Mouse (Mus musculus) hindbrain, embryonic 14.5 days (tissue): ENCODE measurements at regions not wholly inside any gene's neighbourhood (a gene's known extent, or its start where the extent isn't known, plus 50 kb on each side); places are given as distances from the start of the nearest gene placed in this dataset. TPM values are rescaled to one million over a fixed set of nuclear protein-coding genes. Genes with fewer than 3 reads are reported as not detected.

Source experiments
- ATAC-seq: fragments of 200-750 bp; cut with Nextera tagmentation; 2 replicates; pipeline ENCODE4 v1.8.0; 2017; ENCODE audit warnings: moderate number of reproducible peaks, mild to moderate bottlenecking, moderate TSS enrichment, moderate library complexity; ENCODE audit not compliant: low FRiP score
- DNase-seq: peaks from one replicate; pipeline ENCODE4 v3.0.0-alpha.2; 2015; ENCODE audit warnings: low spot score
- H3K27ac ChIP-seq: fragments of 300-500 bp; sonication (generic); 2 replicates; pipeline ENCODE4 v1.5.1; 2014; ENCODE audit warnings: mild to moderate bottlenecking, moderate library complexity
- H3K27me3 ChIP-seq: fragments of 300-500 bp; sonication (generic); 2 replicates; pipeline ENCODE4 v1.6.1; 2014; ENCODE audit warnings: mild to moderate bottlenecking, low read length, mixed read lengths; ENCODE audit not compliant: control insufficient read depth, insufficient read depth
- H3K36me3 ChIP-seq: fragments of 300-500 bp; sonication (generic); replicated peaks from 2 replicates; pipeline ENCODE4 v1.6.1; 2014; ENCODE audit not compliant: control insufficient read depth, insufficient read depth
- H3K4me1 ChIP-seq: fragments of 300-500 bp; sonication (generic); replicated peaks from 2 replicates; pipeline ENCODE4 v1.6.1; 2014; ENCODE audit warnings: antibody characterized with exemption, low read length, mixed read lengths; ENCODE audit not compliant: control insufficient read depth, insufficient read depth
- H3K4me2 ChIP-seq: fragments of 300-500 bp; sonication (generic); replicated peaks from 2 replicates; pipeline ENCODE4 v1.6.1; 2014; ENCODE audit warnings: mild to moderate bottlenecking, moderate library complexity
- H3K4me3 ChIP-seq: fragments of 300-500 bp; sonication (generic); replicated peaks from 2 replicates; pipeline ENCODE4 v1.5.1; 2014; ENCODE audit warnings: mild to moderate bottlenecking, low read length
- H3K9ac ChIP-seq: fragments of 300-500 bp; sonication (generic); 2 replicates; pipeline ENCODE4 v1.6.1; 2014
- H3K9me3 ChIP-seq: fragments of 300-500 bp; sonication (generic); 2 replicates; pipeline ENCODE4 v1.6.1; 2016; ENCODE audit warnings: low read length; ENCODE audit not compliant: control insufficient read depth
- WGBS: fragments of 180-500 bp; shearing (Covaris S2); extraction: QIAGEN DNeasy Blood & Tissue Kit; methylation state at CpG from one replicate; pipeline ENCODE4 v1.1.7; 2014; 5-methylcytosine and 5-hydroxymethylcytosine counted together
- microRNA counts: library from miRNA; unstranded; fragments of <30 nt; microRNA quantifications from one replicate; lab custom pipeline; 2016
- microRNA-seq: library from miRNA; unstranded; fragments of <30 nt; microRNA quantifications from one replicate; pipeline ENCODE4, GENCODE M21; 2016

DNA sequence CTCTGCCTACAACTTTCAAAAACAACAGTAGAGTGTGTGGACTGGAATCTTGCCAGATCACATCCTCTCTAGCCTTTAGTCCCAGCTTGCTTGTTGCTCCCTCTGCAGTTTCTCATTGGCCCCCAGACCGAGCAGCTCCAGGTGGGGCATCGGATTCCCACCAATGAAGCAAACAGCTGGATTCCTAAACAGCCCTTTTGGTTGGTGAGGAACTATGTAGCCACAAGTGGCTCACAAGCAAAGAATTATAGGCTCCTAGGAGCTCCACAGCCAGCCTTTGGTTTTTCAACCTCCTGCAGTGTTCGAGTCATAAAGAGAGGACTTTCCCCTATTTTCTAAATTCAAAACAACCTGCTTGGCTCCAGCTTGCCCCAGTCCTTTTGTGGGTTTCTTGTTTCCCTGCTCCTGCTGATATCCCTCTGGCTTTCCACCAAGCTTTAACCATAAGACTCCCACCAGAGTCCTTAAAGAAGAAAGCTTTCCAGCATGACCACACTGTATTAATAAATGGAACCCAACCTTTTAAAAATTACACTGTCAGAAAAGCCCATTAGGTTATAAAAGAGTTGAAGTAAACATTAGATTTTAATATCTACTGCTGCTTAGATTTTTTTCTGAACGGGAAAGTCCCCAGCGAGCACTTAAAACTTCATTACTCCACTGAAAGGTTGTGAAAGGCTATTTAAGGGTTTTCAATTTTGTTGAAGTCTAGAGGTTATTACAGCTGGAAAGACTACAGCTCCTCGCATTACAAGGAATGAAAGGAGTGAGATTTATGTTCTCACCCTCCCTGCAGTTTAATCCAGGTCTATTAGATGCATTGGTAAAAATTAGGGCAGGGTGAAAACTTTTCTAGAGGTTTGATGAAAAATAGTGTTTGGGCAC lies 677.8 kb upstream of the Tmpo start:
- Histone ChIP-seq H3K36me3 (no peaks in the 10 kb centered on the region), H3K27ac (no peak overlapping the region), H3K4me3 (no peak overlapping the region), H3K9ac (no peak overlapping the region), H3K4me2 (no peak overlapping the region), H3K27me3 (no peaks in the 10 kb centered on the region), H3K4me1 (0 out of 2 replicates have a peak, but pooled peaks cover 3% of the 10 kb centered on the region), H3K9me3 (no peaks in the 10 kb centered on the region; the same call in 1 of the 2 replicates)
- no peak for ATAC-seq
- 41% methylated on average over 6 of the region's 6 CpGs for WGBS
- no peak for DNase-seq

DNA sequence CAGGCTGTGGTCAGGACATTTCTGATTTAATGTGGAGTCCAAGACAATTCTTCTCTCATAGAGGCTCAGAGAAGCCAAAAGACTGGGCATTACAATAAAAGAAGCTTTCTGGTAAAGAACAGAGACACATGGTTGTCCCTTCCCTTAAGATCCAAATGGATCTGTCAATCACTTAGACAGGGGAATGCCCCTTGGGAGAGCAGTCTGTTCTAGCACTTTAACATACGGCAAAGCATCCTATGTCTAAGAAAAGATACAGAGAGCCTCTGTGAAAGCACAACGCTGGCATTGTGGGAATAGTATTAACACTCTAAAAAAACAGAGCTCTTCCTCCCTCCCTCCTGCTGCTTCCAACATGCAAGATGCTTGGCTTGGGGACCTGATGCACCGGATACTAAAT lies 646.0 kb upstream of the Tmpo start:
- no peak overlapping the region for H3K4me2 ChIP-seq
- H3K4me1 ChIP-seq: no peaks in the 10 kb centered on the region
- H3K9ac ChIP-seq: no peak overlapping the region
- WGBS: 30% methylated on average over 3 of the region's 3 CpGs
- DNase-seq: no peak
- no peaks in the 10 kb centered on the region for H3K9me3 ChIP-seq
- no peak overlapping the region for H3K27ac ChIP-seq
- H3K36me3 ChIP-seq: no peaks in the 10 kb centered on the region
- H3K27me3 ChIP-seq: no peaks in the 10 kb centered on the region
- no peak overlapping the region for H3K4me3 ChIP-seq
- ATAC-seq: no peak

DNA sequence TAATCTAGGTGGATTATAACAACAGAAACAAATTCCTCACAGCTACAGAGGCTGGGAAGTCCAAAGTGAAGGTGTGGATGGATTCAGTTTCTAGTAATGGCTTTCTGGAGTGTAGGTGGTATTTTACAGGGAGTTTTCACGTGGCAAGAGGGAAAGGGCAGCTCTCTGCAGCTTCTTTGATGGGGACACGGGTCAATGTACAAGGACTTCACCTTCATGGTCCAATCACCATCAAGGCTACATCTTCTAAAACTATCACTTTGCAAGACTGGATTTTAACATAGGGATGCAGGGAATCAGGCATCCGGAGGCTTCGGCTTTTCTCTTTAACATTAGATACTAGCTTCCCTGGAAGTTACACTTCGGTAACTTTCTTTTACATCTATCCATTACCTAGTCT lies 642.4 kb upstream of the Tmpo start:
- Histone ChIP-seq H3K4me1 (no peaks in the 10 kb centered on the region), H3K4me2 (no peak overlapping the region), H3K27ac (no peak overlapping the region), H3K27me3 (no peaks in the 10 kb centered on the region), H3K9me3 (no peaks in the 10 kb centered on the region), H3K4me3 (no peak overlapping the region), H3K9ac (no peak overlapping the region), H3K36me3 (no peaks in the 10 kb centered on the region)
- 92% methylated on average over 5 of the region's 5 CpGs for WGBS
- no peak for DNase-seq
- ATAC-seq: no peak

DNA sequence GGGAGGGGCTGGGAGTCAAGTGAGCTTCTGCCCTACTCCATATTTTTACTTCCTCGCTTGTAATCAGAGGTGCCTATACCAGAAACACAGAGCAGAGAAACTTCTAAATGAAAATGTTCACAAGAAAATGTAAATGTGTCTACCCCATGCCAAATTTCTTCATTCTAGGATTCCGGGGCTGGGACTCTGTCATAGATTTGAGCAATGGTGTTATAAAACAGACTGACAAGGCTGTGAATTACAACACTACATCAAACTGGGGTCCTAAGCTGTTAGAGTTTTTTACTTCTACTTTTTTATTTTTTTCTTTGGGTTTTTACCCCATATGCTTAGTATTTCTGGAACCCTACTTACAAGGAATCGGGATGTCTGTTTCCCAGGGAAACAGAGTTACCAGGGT lies 623.8 kb upstream of the Tmpo start:
- Histone ChIP-seq H3K4me2 (no peak overlapping the region), H3K4me1 (no peaks in the 10 kb centered on the region), H3K27ac (no peak overlapping the region), H3K9me3 (no peaks in the 10 kb centered on the region), H3K36me3 (no peaks in the 10 kb centered on the region), H3K27me3 (no peaks in the 10 kb centered on the region), H3K9ac (no peak overlapping the region), H3K4me3 (no peak overlapping the region)
- WGBS: 93% methylated on average over 3 of the region's 3 CpGs
- DNase-seq (no peak), ATAC-seq (no peak)

MicroRNA genes in the stretch of these regions (microRNA counts, 519-probe panel; counts per million panel counts)
- microRNA mmu-miR-135a (lab: Ali Mortazavi, UCI): 7,930 counts per million, percentile 98 among the panel's probes with 10 or more counts

Small RNAs in the stretch of these regions (microRNA-seq; reads per million reads assigned to microRNA genes)
- gene Gm22582: not detected
- 477 reads per million, percentile 71 among the genes with 10 or more reads in this experiment for gene Mir1251
- 236 reads per million, percentile 62 among the genes with 10 or more reads in this experiment for gene Mir135a-2
